Mouse (Mus musculus) skeletal muscle tissue, adult 2 months (tissue): Measurements from ENCODE around the gene Ttc7b.
A peak's percentile ranks its signal among the peaks of the same experiment; 100 is the strongest.

Source experiments
- DNase-seq: peaks from one replicate; pipeline ENCODE4 v3.0.0-alpha.2; 2012; ENCODE audit warnings: low read depth, low spot score

Ttc7b gene

DNA sequence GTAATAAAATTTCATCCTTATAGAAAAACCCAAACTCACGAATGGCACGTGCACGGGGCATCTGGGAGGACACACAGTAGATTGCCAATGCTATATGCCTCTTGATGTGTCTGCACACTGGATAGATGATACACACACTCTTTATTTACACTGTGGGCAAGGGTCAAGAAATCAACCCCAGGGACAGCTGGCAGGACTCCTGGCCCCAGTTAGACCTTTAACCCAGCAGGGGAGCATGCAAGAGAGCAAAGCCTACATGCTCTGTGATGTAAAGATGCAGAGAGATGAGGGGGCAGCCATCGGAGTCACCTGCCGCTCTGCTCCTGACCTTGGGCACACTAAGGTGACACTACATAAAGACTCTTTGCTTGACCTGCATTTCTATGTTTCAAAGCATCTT is 32.3 kb downstream of the Ttc7b start:
- DNase-seq = no peak

DNA sequence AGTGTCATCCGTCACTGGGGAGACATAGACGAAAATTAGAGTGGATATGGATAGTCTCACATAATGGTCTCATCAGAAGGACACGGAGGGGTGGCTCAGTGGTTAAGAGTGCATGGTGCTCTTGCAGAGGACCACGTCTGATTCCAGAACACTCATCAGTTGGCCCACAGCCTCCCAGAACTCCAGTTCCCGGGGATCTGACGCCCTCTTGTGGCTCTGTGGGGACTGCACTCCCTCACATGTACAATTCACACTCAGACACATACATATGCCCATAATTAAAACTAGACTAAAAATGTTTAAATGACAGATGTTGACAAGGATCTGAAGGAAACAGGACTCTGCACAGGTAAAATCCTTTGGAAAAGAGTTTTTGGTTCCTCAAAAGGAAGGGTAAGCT is 34.4 kb downstream of the Ttc7b start:
- DNase-seq = no peak

DNA sequence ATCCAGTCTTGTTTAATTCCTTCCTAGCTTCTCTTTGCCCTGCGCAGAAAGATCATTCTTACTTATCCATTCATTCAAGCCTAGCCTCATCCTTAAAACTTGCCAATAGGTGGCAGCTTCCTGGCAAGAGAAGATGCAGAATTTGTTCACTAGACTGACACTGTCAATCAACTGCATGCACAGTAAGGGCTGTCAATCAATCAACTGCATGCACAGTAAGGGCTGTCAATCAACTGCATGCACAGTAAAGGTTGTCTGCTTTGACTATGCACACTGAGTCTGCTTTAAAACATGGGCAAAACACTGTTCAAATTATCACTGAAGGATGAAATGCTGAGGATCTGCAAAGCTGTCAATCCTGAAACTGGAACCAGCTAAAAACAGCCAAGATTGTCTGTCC is 37.6 kb downstream of the Ttc7b start:
- DNase-seq = no peak

DNA sequence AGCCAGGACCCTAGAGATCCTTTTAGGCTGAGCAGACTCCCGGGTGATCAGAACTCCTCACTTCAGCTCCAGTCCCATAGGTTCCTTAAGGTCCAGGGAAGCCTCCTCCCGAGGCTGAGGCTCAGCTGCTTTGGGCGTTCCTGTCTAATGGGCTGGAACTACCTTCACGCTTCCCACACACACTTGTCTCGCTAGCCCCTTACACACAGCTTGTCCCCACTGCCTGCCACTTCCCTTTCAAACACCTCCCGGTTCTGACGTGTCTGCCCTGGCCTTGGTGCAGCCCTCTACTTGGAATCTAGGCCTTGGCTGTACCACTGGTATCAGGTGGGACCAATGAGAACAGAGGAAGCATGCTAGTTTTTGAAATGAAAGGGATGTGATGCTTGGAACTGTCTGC is 38.4 kb downstream of the Ttc7b start:
- DNase-seq = no peak

DNA sequence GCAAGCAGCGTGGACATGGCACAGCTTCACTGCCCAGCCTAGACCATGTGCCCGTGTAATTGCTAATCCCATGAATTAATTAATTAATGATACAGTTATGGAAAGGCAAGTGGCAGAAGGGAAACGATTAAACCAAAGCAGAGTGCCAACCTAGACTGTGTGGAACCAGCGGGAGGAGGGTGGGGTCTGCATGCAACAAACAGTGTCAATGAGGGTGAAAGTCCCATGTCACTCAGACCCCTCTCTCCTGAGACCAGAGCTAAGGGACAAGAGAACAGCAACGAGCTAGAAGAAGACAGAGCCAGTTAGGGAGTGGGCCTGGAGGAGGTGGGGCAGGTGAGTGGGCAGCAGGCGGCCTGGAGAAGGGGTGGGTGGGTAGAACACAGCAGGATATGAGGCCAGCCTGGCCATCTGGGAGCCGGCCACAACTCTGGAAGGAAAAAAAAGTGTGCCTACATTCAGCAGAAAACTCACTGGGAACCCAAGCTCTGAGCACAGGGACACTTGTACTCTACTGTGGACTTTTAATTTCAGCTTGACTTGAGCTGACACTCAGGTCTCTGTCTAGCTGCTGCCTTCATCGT is 39.1 kb downstream of the Ttc7b start:
- DNase-seq = no peak

DNA sequence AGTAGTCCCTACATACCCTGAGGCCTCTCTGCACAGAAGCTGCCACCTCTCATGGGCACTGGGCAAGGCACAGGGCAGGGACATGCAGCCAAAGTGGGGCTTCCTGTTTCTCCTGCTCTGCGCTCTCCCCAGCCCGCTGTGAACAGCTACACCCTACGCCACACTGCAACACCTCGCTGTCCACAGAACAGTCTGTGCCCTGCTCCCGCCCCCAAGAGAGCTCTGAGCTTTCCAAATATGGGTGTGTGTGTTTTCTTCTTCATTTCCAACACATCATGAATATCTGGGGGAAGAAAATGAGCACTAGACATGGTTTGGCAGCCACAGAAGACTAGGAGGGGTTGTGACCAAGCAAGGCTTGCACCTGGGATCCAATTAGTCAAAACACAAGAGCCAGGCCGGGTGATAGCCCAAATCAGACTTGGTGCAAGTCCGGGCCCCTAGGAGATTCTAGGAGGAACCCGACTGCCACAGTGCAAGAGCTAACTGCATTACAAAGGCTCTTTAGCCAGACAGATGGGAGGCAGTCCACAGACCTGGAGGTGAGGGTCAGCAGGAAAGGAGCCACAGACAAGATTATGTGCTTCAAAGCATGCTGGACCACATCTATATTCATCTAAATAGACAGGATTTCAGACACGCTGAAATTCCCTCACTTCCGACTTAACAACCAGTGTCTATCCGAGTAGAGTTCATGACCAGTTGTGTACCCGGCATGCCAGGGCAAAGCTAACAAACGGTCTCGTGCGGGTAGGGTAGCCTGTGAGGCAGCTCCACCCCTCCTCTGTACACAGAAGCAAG is 39.8 kb downstream of the Ttc7b start:
- DNase-seq = peak; percentile 64

DNA sequence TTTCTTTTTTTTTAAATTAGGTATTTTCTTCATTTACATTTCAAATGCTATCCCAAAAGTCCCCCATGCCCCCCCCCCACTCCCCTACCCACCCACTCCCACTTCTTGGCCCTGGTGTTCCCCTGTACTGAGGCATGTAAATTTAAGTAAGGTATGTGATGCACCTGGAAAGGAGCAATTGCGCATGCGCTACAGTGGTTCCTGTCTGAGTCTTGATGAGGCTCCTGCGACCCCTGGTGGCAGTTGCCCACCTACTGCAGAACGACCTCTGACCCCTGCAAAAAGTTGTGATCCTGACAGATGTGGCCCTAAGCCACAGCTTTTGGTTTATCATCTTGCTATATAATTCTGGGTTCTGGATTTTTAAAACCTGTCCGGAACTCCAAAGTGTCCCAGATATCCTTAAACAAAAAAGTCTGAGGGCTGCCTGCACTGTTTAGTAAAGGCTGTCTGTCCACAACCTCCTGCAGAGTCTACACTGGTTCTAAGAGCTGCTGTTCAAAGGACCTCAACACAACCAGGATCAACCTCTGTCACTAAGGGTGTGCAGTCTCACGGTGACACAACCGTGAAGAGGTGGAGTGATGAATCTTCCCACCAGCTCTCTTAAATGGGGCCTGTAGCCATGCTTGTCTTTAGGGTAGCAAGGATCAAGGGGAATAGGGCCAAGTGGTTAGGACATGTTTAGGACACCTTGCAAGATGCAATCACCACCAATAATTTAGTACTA is 40.6 kb downstream of the Ttc7b start:
- peak; percentile 88 for DNase-seq

DNA sequence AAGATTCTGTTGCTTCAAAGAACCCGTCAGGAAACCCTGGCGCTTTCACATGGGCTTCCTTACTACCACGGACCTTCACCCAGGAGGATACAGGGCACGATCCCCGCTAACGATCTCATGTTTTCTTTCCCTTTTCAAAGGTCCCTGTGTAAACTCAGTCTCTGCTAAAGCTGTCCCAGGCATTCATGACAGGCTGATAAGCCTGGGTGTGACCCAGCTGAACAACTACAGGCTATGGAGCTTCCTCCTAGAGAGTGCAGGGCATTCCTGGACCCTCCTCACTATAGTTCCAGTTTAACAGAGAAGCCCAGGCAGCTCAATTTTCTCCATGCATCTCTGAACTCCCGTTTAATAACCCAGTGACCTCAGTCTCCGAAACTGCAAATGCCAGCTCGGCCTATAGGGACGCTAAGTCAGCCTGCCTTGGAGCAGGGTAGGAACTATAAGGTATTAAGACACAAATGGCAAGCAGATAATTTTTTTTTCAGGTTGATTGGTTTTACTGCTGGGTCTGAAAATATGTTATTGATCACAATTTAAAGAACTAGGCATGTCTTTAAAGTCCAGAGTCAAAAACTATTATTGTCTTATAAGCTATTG is 41.3 kb downstream of the Ttc7b start:
- no peak for DNase-seq

DNA sequence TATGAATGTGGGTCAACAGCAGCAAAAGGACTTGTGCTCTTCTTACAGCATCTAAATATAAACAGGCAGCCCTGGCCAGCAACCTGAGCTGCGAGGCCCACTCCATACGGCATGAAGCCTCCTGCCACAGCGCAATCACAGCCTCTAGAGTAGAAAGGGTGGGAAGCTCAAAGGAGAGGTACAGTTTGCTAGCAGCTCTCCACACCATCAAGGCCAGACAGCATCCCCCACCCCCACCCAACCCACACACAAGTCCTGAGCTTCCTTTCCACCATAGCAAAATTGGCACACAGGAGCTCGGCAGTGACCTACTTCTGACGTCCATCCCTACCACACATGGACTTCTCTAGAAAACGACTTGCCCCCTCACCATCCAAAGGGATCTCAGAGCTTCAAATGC is 42.0 kb downstream of the Ttc7b start:
- peak; percentile 77 for DNase-seq

DNA sequence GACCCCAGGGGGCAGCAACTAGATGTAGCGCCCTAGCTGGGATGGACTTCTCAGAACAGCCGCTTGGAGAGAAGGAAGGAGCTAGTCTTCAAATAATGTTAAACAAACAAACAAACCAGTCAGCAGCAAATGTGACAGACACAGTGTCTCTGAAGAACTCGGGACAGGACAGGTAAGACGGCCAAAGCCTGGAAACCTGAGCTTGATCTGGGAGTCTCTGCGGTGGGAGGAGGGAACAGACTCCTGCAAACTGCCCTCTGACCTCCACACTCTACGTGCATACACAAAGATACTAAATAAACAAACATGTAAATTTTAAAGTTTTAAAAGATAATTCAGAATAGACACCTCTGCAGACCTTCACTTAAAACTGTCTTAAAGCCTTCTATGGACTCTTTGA is 42.5 kb downstream of the Ttc7b start:
- DNase-seq = peak; percentile 76

DNA sequence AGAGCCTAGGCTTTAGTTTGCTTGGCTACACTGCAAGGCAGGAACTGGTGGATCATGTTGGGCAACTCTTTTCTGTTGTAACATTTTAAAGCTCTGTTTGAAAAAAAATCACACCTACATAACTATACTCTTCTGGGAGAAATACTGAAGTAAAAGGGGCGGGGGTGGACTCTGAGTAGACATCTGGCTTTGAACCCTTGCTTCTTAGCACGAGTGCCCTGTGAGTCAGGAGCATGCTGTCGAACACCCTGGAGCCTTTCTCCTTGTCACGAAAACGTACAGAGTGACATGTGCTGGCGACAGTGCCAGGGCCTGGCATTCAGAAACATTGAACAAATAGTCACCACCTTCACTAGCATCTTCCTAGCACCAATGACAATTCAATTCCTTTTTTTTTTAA is 43.2 kb downstream of the Ttc7b start:
- no peak for DNase-seq

DNA sequence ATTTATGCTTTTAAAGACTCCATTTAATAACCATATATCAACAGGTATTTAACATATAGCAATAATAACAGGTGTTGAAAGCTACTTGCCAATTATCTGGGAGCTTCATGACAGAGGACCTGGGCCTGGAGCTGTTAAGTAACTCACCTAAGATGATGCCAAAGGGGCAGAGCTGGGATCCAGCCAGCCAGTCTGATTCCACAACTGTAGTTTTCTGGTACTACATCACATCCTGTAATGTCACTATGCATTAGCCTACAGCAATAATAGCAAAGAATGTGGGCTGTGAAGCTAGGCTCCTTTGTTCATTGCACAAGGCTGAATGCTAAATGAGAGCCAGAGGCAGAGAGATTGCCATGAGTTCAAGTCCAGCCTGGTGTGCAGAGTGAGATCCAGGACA is 44.3 kb downstream of the Ttc7b start:
- DNase-seq = no peak

DNA sequence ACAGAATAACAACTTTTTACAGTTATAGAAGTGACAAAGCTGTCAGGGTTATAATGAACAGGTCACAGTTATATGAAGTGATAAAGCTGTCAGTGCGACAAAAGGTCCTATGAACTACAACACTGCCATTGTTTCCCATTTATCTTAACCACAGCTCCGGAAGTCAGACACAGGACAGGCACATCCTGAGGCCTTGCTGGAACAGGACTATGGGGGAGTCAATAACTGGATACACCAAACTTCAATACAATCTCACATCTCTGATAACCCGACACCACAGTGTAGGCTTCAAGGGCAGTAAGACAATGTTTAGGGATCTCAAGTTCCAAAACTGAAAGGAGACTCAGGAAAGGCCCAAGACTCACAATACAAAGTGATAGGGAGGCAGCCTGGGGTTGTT is 45.1 kb downstream of the Ttc7b start:
- DNase-seq = no peak

DNA sequence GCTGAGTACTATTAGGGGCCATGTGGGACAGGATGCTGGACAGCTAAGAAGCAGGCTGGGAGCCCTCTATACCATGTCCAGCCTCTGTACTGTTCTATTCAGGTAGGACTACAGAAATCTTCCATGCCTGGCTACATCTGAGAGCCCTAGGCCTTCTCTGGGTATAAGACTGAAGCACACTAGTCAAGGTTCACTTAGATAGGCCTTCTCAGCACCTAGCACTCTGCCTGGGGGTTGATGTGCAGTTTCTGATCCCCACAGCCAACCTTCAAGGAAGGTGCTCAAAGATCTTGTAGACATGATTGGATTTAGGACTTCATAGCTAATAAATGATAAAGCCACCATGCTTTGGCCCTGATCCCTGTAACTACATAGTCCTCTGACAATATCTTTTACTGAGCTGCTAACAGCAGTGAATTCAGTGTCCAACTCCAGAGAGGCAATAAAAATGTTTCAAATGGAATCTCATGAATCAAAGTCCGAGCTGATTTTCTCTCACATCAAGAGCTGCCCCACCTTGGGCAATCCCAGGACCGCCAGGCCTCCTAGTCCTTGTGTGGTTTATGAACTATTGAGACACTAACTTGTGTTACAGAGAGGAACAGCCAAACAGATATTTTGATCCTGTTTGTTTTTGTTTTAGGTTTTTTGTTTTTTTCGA is 45.8 kb downstream of the Ttc7b start:
- no peak for DNase-seq

DNA sequence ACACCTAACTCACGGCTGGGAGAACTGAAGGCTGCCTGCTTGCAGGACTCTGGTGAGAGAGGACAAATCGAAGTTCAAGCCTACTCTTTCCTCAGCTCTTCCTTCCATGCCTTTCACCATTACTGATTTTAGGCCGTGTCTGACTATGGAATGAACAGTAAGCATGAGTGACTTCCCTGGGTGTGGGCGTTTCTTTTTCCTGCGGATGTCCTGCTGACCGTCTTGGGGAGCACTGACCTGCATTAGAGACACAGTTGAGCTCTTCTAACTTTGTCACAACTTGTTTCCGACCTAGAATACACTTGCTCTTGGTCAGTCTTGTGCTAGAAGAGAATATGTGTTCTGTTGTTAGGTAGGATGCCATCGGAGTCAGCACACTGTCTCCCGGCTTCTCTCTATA is 50.3 kb downstream of the Ttc7b start:
- no peak for DNase-seq

DNA sequence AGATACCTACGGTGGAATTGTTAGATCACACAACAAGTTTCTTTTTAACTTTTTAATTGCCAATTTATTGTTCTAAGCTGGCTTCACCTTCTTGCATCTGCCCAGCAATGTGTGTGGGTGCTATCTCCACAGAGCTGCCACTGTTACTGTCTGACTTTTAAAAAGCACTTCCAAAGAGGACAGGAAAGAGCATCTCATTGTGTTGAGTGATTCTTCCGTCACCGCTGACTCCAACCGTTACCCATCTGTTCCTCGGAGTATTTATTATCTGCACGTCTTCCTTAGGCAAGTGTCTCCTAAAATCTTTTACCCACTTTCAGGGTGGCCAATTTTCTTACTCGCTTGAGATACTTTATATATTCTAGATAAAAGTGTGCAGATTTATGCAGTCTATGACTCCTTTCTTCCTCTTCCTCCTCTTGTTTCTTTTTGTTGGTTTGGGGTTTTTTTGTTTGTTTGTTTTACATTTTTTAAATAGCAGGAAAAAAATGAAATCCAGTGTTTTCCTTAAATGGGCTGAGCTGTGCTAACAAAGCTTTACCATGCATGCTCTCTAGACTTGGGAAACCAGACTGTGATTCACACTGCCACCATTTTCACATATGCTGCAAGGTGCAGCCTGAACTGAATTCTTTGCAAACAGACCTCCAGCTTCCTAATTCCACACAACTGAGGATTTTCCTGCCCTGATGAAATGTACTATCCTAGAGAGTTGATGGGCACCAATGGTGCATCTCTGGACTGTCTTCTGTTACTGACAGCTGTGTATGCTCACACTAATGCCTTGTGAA is 50.9 kb downstream of the Ttc7b start:
- DNase-seq = no peak

DNA sequence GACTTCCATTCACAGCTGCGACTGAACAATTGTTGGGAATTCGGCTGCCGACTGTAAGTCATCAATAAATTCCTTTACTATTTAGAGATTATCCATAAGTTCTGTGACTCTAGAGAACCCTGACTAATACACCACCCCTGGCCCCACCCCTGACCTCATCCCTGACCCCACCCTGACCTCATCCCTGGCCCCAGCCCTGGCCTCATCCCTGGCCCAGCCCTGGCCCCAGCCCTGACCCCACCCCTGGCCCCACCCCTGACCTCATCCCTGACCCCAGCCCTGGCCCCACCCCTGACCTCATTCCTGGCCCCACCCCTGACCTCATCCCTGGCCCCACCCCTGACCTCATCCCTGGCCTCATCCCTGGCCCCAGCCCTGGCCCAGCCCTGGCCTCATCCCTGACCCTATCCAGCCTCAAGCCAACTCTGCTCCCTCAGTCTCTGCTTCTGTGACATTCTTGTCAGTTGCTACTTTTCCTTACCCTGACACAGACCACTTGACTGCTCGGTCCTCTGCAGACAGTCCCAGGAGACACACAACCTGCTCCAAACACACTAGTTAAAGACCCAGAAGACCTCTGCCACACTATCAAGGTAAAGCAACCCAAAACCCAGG is 55.4 kb downstream of the Ttc7b start:
- peak; percentile 28 for DNase-seq

DNA sequence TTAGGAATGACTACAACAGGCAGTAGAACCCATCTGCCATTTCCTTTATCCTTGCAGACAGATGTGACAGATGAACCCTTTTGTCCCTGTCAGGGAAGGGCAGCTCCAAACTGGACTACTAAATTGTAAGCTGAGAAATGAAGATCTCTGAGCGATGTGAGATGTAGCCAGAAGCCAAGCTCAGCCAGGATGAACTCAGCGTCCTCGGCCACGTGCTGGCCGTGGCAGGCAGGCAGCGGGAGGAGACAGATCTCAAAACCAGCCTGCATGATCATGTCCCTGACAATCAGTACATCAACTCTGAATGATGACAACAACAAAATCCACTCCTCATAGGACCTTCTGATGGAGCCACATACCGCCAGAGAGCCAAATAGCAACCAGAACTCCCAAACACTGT is 62.9 kb downstream of the Ttc7b start:
- peak; percentile 56 for DNase-seq

DNA sequence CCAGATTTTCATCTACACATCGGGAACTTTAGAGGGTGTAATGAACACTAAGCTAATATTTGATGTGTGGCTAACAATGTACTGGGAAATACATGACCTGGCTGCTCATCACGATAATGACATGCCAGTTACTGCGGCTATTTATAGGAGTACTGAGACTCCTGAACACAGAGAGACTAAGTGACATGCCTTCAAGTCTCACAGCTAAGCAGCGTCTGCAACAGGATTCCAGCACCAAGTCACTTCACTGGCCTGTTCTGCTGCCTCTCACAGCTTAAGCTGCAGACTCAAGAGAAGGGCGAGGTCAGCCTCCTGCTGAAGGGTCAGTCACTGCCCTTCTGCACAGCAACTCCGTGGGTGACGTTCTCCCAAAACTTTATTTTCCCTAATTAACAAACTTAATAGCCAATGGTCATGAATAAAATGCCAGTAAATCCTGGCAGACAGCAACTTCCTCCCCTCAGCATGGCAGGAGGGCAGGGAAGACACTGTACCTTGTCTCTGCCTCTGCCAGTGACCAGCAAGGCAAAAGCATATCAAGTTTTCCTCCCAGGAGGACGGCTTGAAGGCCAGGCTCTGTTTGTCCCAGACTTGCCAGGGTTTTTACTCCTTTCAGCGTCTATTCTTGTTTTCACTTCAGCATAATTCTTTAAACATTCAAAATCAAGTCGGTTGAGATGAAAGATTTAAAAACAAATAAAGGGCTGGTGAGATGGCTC is 64.2 kb downstream of the Ttc7b start:
- peak; percentile 66 for DNase-seq

DNA sequence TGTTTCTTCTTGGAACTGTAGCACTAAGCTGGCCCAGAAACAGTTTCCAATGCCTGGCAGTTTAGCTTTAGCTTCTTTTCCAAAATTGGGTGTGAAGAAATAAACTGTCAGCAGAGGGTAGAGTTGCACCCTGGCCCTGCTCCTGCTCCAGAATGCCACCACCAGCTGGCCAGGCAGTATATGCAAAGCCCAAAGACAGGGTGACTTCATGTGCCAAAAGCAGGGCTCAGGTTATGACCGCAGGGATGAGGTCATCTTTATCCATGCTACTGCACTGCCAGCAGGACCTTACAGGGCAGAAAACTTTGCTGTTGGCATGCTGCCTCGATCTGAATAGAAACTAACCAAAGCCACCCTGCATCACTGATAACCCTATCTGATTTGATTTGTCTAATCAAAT is 65.2 kb downstream of the Ttc7b start:
- peak; percentile 90 for DNase-seq
